Mouse (Mus musculus) liver, postnatal 0 days (tissue): ENCODE data around the gene Tle1.

Experiments used
- CTCF ChIP-seq: sonication (generic); IDR thresholded peaks from 2 replicates; pipeline ENCODE4 v1.5.1; 2016; ENCODE audit warnings: antibody characterized with exemption, low read depth
- EP300 ChIP-seq: IDR thresholded peaks from 2 replicates; pipeline ENCODE4 v1.6.1; 2016; ENCODE audit warnings: antibody characterized with exemption, low read depth, mild to moderate bottlenecking

GRCm38 (mm10) chr4:72124790-72125189 is 75.9 kb downstream of the Tle1 start:
- TF ChIP-seq CTCF (no peak), EP300 (peak; percentile 49; the same call in 1 of the 2 replicates)
